Mouse (Mus musculus) cerebellum, adult 18-20 months (tissue): ENCODE measurements at regions not wholly inside any gene's neighbourhood (a gene's known extent, or its start where the extent isn't known, plus 50 kb on each side); places are given as distances from the start of the nearest gene placed in this dataset.
A peak's percentile ranks its signal among the peaks of the same experiment; 100 is the strongest.
"Not testable (repeated sequence)": the region's sequence is repeated elsewhere in the genome, so short reads cannot be mapped to it uniquely, and the experiment has no call there.

ENCODE experiments used
- DNase-seq, 2 experiments: peaks; one replicate each; pipeline ENCODE4 v3.0.0; 2021

GRCm38 (mm10) chr7:61615156-61615555, 731.2 kb upstream of the Ndn start:
- DNase-seq, result no peak

- DNase-seq, result no peak
Observed at GRCm38 (mm10) chr7:61644893-61645545, 701.4 kb upstream of the Ndn start.

DNA sequence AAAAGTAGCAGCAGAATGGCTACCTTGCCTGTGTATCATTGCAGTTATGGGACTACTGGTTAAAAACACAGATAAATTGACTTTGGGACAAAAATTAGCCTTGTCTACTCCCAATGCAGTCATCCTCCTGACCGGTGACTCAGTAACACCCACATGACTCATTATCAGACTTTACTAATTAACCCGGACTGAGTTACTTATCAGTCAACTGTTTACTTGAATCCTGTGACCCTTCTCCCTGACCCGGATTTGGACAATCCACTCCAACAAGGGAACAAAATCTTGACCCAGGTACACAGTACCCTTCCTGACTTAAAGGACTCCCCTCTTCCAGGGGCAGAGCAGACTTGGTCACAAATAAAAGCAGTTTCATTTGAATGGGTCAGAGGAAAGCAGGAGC, 688.3 kb upstream of the Ndn start:
- DNase-seq, result no peak

DNA sequence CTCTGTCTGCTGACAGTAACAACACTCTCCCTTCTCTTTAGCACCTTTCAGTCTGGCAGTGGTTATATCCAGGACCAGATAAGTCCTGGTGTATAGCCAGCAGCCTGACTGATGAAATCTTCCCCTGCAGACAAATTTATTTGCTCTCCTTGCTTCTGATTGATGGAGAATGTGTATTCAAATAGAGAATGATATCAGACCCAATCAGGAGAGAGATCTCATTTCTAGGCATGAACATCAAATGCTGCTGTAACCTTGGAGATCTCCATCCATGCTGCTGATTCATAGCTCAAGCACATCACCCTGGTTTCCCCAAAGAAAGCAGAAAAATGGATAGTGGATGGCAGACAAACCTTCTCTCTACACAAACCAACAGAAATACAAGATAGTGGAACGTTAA, 663.3 kb upstream of the Ndn start:
- DNase-seq, result no peak

- DNase-seq, result no peak
Observed at GRCm38 (mm10) chr7:61685052-61685655, 661.2 kb upstream of the Ndn start.

DNA sequence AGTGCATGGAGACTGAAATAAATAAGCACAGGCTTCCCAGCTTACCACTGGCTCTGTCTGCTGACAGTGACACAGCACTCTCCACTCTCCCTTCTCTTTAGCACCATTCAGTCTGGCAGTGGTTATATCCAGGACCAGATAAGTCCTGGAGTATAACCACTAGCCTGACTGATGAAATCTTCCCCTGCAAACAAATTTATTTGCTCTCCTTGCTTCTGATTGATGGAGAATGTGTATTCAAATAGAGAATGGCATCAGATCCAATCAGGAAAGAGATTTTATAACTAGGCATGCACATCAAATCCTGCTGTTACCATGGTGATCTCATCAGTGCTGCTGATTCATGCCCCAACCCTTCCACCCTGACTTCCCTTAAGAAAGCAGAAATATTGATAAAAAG, 620.2 kb upstream of the Ndn start:
- no peak for DNase-seq

DNA sequence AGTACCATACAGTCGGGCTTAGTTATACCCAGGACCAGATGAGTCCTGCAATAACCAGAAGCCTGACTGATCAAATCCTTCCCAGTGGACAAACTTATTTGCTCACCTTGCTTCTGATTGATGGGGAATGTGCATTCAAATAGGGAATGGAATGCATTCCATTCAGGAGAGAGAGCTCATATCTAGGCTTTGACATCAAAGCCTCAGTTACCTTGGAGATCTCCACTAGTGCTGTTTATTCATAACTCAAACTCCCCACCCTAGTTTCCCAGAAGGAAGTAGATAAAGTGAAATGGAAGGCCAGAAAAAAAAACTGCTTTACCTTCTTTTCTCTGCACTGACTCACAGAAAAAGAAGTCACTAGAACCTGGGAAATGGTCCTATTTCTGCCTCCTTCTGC, 608.9 kb upstream of the Ndn start:
- DNase-seq, result no peak

GRCm38 (mm10) chr7:61739336-61739735, 607.0 kb upstream of the Ndn start:
- DNase-seq, result not testable (repeated sequence)

GRCm38 (mm10) chr7:61769826-61770225, 576.5 kb upstream of the Ndn start:
- DNase-seq, result no peak

GRCm38 (mm10) chr7:61790113-61790796, 556.1 kb upstream of the Ndn start:
- no peak for DNase-seq

GRCm38 (mm10) chr7:61836827-61837226, 509.5 kb upstream of the Ndn start:
- no peak for DNase-seq

DNA sequence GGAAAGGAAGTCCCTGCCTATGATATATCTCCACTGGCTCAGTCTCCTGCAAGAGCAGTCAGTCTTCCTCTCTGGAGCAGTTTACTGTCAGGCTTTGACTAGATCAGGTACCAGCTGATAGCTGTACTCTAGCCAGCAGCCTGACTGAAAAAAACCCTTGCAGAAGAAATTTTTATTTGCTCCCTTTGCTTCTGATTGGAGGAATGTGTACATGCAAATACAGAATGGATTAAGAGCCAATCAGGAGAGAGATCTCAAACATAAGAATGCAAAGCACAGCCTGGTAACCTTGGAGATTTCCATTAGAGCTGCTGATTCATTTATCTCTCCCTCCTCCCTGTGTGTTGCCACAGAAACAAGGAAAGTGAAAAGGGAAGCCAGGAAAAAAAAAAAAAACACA, 509.1 kb upstream of the Ndn start:
- peak; percentile 15 to 17 for DNase-seq

- DNase-seq, result no peak
Observed at GRCm38 (mm10) chr7:61851949-61852348, 494.4 kb upstream of the Ndn start.

DNA sequence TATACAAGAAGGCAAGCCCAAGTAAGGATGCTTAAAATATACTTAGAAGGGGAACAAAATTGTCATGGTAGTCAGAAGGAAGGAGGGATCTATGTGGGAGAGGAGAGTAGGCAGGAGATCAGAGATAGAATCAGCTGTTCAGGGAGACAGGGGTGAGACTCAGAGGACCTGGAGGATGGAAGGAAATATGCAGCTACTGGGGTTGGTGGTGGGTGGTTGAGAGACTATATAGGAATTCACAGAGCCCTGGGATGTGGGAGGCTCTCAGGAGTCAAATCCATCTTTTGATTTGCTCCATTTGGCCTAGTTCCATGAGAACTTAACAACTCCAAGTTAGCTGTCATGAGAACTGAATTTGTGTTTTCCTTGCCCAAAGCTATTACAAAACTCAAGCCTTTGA, 481.9 kb upstream of the Ndn start:
- no peak for DNase-seq

GRCm38 (mm10) chr7:61866376-61866775, 480.0 kb upstream of the Ndn start:
- no peak for DNase-seq

DNA sequence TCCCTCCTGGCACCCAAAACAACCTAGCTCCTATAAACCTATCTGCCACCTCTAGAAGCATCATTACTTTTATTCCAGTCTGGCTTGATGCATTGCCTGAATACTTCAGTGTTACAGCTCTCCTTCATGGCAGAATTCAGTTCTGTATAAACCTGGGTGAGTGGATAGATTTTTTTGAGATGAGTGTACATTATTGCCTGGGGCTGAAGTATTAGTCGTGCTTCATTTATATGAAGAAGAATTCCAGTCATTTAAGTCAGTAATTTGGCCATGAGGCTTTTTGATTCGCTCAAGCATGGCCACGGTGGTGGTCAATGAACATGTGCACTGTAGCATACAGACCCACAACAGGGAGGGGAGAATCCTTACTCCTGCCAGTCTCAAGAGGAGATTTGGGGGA, 470.1 kb upstream of the Ndn start:
- DNase-seq, result no peak

DNA sequence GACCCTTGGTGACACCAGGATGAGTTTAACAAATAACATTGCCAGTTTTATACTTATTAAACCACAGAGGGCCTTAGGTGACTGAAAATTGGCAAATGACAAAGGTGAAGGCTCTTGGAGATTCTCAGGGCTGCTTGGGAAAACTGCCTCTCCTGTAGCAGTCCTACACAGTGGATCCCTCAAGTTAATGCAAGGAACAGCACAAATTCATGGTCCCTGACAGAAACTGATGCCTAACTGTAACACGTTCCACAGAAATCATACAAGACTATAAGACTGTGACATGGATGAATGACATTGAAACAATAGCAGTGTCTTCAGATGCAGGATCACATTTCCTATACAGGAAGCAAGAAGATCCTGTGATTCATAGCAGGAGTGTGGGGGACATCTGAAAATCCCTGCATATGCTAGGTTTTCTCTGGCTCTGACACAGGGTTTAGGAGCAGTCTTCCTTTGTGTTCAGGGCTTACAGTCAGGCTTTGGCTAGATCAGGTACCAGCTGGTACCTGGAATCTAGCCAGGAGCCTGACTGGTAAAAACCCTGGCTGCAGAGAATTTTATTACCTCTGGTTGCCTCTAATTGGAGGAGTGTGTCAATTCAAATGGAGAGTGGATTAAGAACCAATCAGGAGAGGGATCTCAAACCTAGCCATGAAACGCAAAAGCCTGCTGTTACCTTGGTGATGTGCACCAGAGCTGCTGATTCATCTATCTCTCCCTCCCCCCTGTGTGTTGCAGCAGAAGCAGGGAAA, 468.9 kb upstream of the Ndn start:
- peak; percentile 63 for DNase-seq

DNA sequence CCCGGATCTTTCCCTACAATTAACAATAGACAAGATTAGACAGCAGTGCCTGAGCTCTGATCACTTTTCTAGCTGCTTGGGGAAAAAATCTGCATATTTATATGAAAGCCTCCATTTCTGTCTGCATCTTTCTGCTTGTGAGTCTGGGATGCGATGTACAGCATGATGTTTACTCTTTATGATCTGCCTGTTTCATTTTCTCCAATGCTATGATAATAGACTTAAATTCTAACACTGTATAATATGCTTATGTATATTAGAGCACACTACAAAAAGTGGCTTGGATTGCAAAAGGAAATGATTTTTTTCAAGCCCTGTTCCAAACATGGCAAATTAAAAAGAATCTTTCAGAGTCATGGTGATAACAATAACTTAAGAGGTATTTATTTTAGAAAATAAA, 468.3 kb upstream of the Ndn start:
- DNase-seq, result no peak

DNA sequence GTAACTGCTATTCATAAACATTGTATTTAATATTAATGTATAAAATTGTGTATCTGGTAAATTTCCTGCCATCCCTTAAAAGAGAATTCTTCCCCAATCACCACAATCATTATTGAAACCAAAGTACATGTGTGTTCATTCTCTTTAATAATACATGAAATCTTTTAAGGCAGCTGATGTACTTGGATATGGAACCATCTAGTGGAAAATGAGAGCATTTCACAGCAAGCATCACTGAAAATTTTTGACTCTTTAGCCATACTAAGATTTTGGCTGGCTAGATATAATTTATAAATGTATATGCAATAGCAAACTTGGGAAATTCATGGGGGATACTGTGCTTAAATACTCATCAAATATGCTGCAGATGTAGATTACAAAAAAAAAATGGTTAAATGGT, 467.8 kb upstream of the Ndn start:
- no peak for DNase-seq
